Mouse (Mus musculus) midbrain, embryonic 14.5 days (tissue): ENCODE data around the gene Ogfr. TPM values are rescaled to one million over a fixed set of nuclear protein-coding genes. Genes with fewer than 3 reads are reported as not detected.

ENCODE experiments used
- ATAC-seq: fragments of 200-750 bp; cut with Nextera tagmentation; 2 replicates; pipeline ENCODE4 v1.8.0; 2017; ENCODE audit warnings: moderate number of reproducible peaks, moderate library complexity; ENCODE audit not compliant: low FRiP score, low TSS enrichment
- DNase-seq: peaks from one replicate; pipeline ENCODE4 v3.0.0-alpha.2; 2015
- H3K27ac ChIP-seq: fragments of 300-500 bp; sonication (generic); replicated peaks from 2 replicates; pipeline ENCODE4 v1.5.1; 2014; ENCODE audit warnings: mild to moderate bottlenecking, low read depth, low read length, moderate library complexity
- H3K27me3 ChIP-seq: fragments of 300-500 bp; sonication (generic); 2 replicates; pipeline ENCODE4 v1.6.1; 2014; ENCODE audit warnings: low read length, control low read depth, mixed read lengths; ENCODE audit not compliant: control insufficient read depth, insufficient read depth
- H3K36me3 ChIP-seq: fragments of 300-500 bp; sonication (generic); 2 replicates; pipeline ENCODE4 v1.6.1; 2014; ENCODE audit warnings: low read length, control low read depth; ENCODE audit not compliant: control insufficient read depth, insufficient read depth
- H3K4me1 ChIP-seq: fragments of 300-500 bp; sonication (generic); 2 replicates; pipeline ENCODE4 v1.6.1; 2014; ENCODE audit warnings: mild to moderate bottlenecking, antibody characterized with exemption, low read length, control low read depth; ENCODE audit not compliant: control insufficient read depth, insufficient read depth
- H3K4me2 ChIP-seq: fragments of 300-500 bp; sonication (generic); 2 replicates; pipeline ENCODE4 v1.6.1; 2014; ENCODE audit warnings: mild to moderate bottlenecking, low read length, moderate library complexity
- H3K4me3 ChIP-seq: fragments of 300-500 bp; sonication (generic); replicated peaks from 2 replicates; pipeline ENCODE4 v1.5.1; 2014; ENCODE audit warnings: low read depth, low read length
- H3K9ac ChIP-seq: fragments of 300-500 bp; sonication (generic); replicated peaks from 2 replicates; pipeline ENCODE4 v1.6.1; 2014; ENCODE audit warnings: mild to moderate bottlenecking, low read length, moderate library complexity
- H3K9me3 ChIP-seq: fragments of 300-500 bp; sonication (generic); 2 replicates; pipeline ENCODE4 v1.6.1; 2016; ENCODE audit warnings: low read length, control low read depth, mixed read lengths; ENCODE audit not compliant: control insufficient read depth
- WGBS: fragments of 180-500 bp; shearing (Covaris S2); extraction: QIAGEN DNeasy Blood & Tissue Kit; methylation state at CpG from one replicate; pipeline ENCODE4 v1.1.7; 2014; 5-methylcytosine and 5-hydroxymethylcytosine counted together
- polyA plus RNA-seq: library from polyadenylated mRNA; unstranded; fragments of >200 nt; fragmentation: Nextera tagmentation; extraction: Ambion mirVana; gene quantifications from 2 replicates; pipeline ENCODE4 v1.2.1, GENCODE M21; 2014

Gene Ogfr
- polyA plus RNA-seq, 1 experiment from 2014 or later, result 97.7 TPM

- Histone ChIP-seq H3K4me1 (0 out of 2 replicates have a peak, but pooled peaks cover 5% of the 10 kb centered on the region), H3K9me3 (no peaks in the 10 kb centered on the region), H3K4me2 (no peak overlapping the region), H3K27ac (no peak overlapping the region), H3K27me3 (no peaks in the 10 kb centered on the region), H3K9ac (no peak overlapping the region), H3K4me3 (no peak overlapping the region), H3K36me3 (no peaks in the 10 kb centered on the region)
- 82% methylated on average over 5 of the region's 5 CpGs for WGBS
- DNase-seq (no peak), ATAC-seq (no peak)
These were observed 26.9 kb upstream of the Ogfr start for GRCm38 (mm10) chr2:180562146-180562545.

- Histone ChIP-seq H3K36me3 (no peaks in the 10 kb centered on the region), H3K4me3 (no peak overlapping the region), H3K27ac (no peak overlapping the region), H3K9me3 (no peaks in the 10 kb centered on the region), H3K27me3 (no peaks in the 10 kb centered on the region), H3K4me1 (0 out of 2 replicates have a peak, but pooled peaks cover 5% of the 10 kb centered on the region), H3K9ac (no peak overlapping the region), H3K4me2 (no peak overlapping the region)
- 57% methylated on average over 6 of the region's 6 CpGs for WGBS
- DNase-seq (no peak), ATAC-seq (no peak)
These were observed 25.7 kb upstream of the Ogfr start for GRCm38 (mm10) chr2:180563296-180563695.

DNA sequence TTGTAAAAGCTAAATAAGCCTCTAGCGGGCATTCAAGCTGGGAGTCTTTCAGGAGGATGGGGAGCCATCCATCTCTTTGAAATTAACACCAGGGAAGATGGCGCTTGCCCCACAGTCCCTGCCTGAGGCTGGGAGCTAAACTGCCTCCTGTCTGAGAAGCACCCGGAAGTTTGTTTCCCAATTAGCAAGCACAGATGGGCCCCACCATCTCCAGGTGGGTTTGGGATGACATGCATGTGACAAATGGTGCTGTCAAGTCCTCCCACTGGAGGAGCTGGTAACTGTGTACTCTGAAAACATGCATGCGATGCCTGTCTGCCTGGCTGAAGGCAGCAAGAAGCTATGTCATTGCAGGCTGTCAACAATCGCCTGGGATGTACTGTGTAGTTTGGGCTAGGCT, 25.2 kb upstream of the Ogfr start:
- no peak for ATAC-seq

GRCm38 (mm10) chr2:180566240-180566913, 22.7 kb upstream of the Ogfr start:
- Histone ChIP-seq H3K27me3 (no peaks in the 10 kb centered on the region), H3K9ac (no peak overlapping the region), H3K4me1 (peaks cover 10% of the 10 kb centered on the region; the same call in 1 of the 2 replicates), H3K4me2 (no peak overlapping the region), H3K9me3 (no peaks in the 10 kb centered on the region), H3K36me3 (no peaks in the 10 kb centered on the region), H3K27ac (no peak overlapping the region), H3K4me3 (no peak overlapping the region)
- 38% methylated on average over 13 of the region's 13 CpGs for WGBS
- DNase-seq (peak; percentile 76), ATAC-seq (no peak)

More for the DNA sequence above, 25.2 kb upstream of the Ogfr start:
- Histone ChIP-seq H3K9ac (no peak overlapping the region), H3K4me1 (0 out of 2 replicates have a peak, but pooled peaks cover 5% of the 10 kb centered on the region), H3K27me3 (no peaks in the 10 kb centered on the region), H3K9me3 (no peaks in the 10 kb centered on the region), H3K27ac (no peak overlapping the region), H3K4me3 (no peak overlapping the region), H3K36me3 (no peaks in the 10 kb centered on the region), H3K4me2 (no peak overlapping the region)
- peak; percentile 15 for DNase-seq
- WGBS, result 36% methylated on average over 5 of the region's 5 CpGs

- Histone ChIP-seq H3K9ac (no peak overlapping the region), H3K4me2 (no peak overlapping the region), H3K36me3 (no peaks in the 10 kb centered on the region), H3K4me1 (peaks cover 5% of the 10 kb centered on the region; the same call in 1 of the 2 replicates), H3K4me3 (no peak overlapping the region), H3K9me3 (no peaks in the 10 kb centered on the region), H3K27me3 (no peaks in the 10 kb centered on the region), H3K27ac (no peak overlapping the region)
- no peak for ATAC-seq
- DNase-seq, result peak; percentile 61
- WGBS, result 50% methylated on average over 3 of the region's 3 CpGs
These were observed 19.9 kb upstream of the Ogfr start for GRCm38 (mm10) chr2:180569028-180569643.

GRCm38 (mm10) chr2:180576482-180576881, 12.6 kb upstream of the Ogfr start:
- Histone ChIP-seq H3K9me3 (no peaks in the 10 kb centered on the region), H3K4me2 (no peak overlapping the region), H3K27ac (no peak overlapping the region), H3K4me3 (no peak overlapping the region), H3K4me1 (no peaks in the 10 kb centered on the region), H3K27me3 (peaks cover 3% of the 10 kb centered on the region; the same call in 1 of the 2 replicates), H3K36me3 (no peaks in the 10 kb centered on the region), H3K9ac (no peak overlapping the region)
- ATAC-seq (no peak), DNase-seq (no peak)
- WGBS, result 36% methylated on average over 4 of the region's 4 CpGs

GRCm38 (mm10) chr2:180578686-180579085, 10.4 kb upstream of the Ogfr start:
- Histone ChIP-seq H3K4me2 (no peak overlapping the region), H3K9me3 (no peaks in the 10 kb centered on the region), H3K4me1 (peaks cover 6% of the 10 kb centered on the region), H3K4me3 (no peak overlapping the region), H3K27ac (no peak overlapping the region), H3K9ac (no peak overlapping the region), H3K27me3 (peaks cover 3% of the 10 kb centered on the region; the same call in 1 of the 2 replicates), H3K36me3 (no peaks in the 10 kb centered on the region)
- ATAC-seq, result peak; percentile 37; the same call in 1 of the 2 replicates
- WGBS, result 9% methylated on average over 3 of the region's 3 CpGs
- DNase-seq, result peak; percentile 91

DNA sequence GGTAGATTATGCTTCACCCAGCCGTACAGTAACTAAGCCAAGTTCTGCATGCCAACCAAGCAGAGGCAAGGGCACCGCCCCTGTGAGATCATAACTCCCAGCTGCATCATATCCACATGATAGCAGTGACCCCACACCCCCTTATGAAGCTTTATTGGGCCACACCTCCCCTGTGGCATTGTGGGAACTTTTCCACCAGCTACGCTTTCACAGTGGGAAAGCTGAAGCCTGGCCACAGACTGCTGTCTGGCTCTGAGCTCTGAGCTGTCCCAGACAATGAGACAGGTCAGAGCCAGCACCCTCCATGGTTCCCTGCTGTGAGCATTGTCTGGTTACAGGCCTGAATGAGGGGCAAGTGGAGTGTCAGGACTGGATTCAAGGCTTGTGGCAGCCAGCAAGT, 8.0 kb upstream of the Ogfr start, which contains the start of gene Mrgbp:
Mrgbp (plus strand) TSS at position 303 of the 400 bp plus-strand sequence.
- DNase-seq (no peak), ATAC-seq (no peak)
- Histone ChIP-seq H3K9me3 (no peaks in the 10 kb centered on the region), H3K4me2 (no peak within 1 kb of the TSS), H3K36me3 (peaks cover 14% of the 10 kb centered on the region), H3K9ac (no peak within 1 kb of the TSS), H3K27me3 (peaks cover 3% of the 10 kb centered on the region; the same call in 1 of the 2 replicates), H3K4me1 (peaks cover 11% of the 10 kb centered on the region), H3K27ac (no peak within 1 kb of the TSS), H3K4me3 (no peak within 1 kb of the TSS)
- 74% methylated on average over 3 of the region's 3 CpGs for WGBS
